Mouse (Mus musculus) stomach, embryonic 15.5 days (tissue): ENCODE measurements at regions not wholly inside any gene's neighbourhood (a gene's known extent, or its start where the extent isn't known, plus 50 kb on each side); places are given as distances from the start of the nearest gene placed in this dataset.

Source experiments
- ATAC-seq: fragments of 200-750 bp; cut with Nextera tagmentation; 2 replicates; pipeline ENCODE4 v1.8.0; 2017; ENCODE audit warnings: low read depth, moderate number of reproducible peaks, moderate TSS enrichment; ENCODE audit not compliant: insufficient read depth, low FRiP score
- H3K27ac ChIP-seq: fragments of 300-500 bp; sonication (generic); 2 replicates; pipeline ENCODE4 v1.5.1; 2015; ENCODE audit warnings: mild to moderate bottlenecking, inconsistent platforms
- H3K27me3 ChIP-seq: fragments of 300-500 bp; sonication (generic); replicated peaks from 2 replicates; pipeline ENCODE4 v1.6.1; 2015; ENCODE audit warnings: inconsistent platforms
- H3K36me3 ChIP-seq: fragments of 300-500 bp; sonication (generic); 2 replicates; pipeline ENCODE4 v1.6.1; 2015; ENCODE audit warnings: inconsistent platforms
- H3K4me1 ChIP-seq: fragments of 300-500 bp; sonication (generic); 2 replicates; pipeline ENCODE4 v1.6.1; 2015; ENCODE audit warnings: inconsistent platforms
- H3K4me2 ChIP-seq: fragments of 300-500 bp; sonication (generic); 2 replicates; pipeline ENCODE4 v1.6.1; 2015; ENCODE audit warnings: mild to moderate bottlenecking, inconsistent platforms
- H3K4me3 ChIP-seq: fragments of 300-500 bp; sonication (generic); replicated peaks from 2 replicates; pipeline ENCODE4 v1.5.1; 2015; ENCODE audit warnings: inconsistent platforms
- H3K9ac ChIP-seq: fragments of 300-500 bp; sonication (generic); 2 replicates; pipeline ENCODE4 v1.6.1; 2015; ENCODE audit warnings: inconsistent platforms
- H3K9me3 ChIP-seq: fragments of 300-500 bp; sonication (generic); 2 replicates; pipeline ENCODE4 v1.6.1; 2016; ENCODE audit warnings: inconsistent platforms
- WGBS: fragments of 180-500 bp; shearing (Covaris S2); methylation state at CpG from one replicate; pipeline ENCODE4 v1.1.7; 2015; 5-methylcytosine and 5-hydroxymethylcytosine counted together

GRCm38 (mm10) chr10:99377548-99377947 is 114.5 kb downstream of the Dusp6 start:
- 72% methylated on average over 4 of the region's 4 CpGs for WGBS
- no peak for ATAC-seq
- H3K4me2 ChIP-seq: no peak overlapping the region

DNA sequence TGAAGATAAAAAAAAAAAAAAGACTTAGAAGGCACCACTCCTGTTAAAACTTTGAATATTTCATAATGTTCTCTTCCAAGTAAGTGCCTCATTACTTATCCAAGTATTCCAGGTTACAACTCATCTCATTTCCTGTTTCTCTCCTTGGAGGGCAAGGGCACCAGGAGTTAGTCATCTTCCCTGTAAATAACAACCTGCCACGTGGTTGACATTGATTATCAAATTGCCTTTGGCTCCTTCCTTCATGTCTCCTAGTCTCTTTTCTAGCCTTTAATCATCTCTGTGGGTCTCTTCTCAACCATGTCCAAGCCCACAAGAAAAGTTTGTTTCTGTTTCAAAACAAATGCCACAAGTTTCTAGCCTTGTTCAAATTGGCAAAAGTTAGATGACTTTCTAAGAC is 116.1 kb downstream of the Dusp6 start:
- no peaks in the 10 kb centered on the region for H3K36me3 ChIP-seq
- no peak overlapping the region for H3K4me3 ChIP-seq
- no peak overlapping the region for H3K27ac ChIP-seq
- H3K9me3 ChIP-seq: no peaks in the 10 kb centered on the region
- no peaks in the 10 kb centered on the region for H3K4me1 ChIP-seq
- no peaks in the 10 kb centered on the region for H3K27me3 ChIP-seq
- H3K4me2 ChIP-seq: no peak overlapping the region
- no peak overlapping the region for H3K9ac ChIP-seq
- ATAC-seq: no peak
- WGBS: 31% methylated on average over 1 of the region's 1 CpGs

More at GRCm38 (mm10) chr10:99377548-99377947, 114.5 kb downstream of the Dusp6 start:
- Histone ChIP-seq H3K4me3 (no peak overlapping the region), H3K9ac (no peak overlapping the region), H3K27me3 (no peaks in the 10 kb centered on the region), H3K9me3 (no peaks in the 10 kb centered on the region), H3K4me1 (no peaks in the 10 kb centered on the region), H3K36me3 (no peaks in the 10 kb centered on the region), H3K27ac (no peak overlapping the region)

GRCm38 (mm10) chr10:99380170-99380569 is 117.1 kb downstream of the Dusp6 start:
- no peak for ATAC-seq
- Histone ChIP-seq H3K27me3 (no peaks in the 10 kb centered on the region), H3K4me3 (no peak overlapping the region), H3K36me3 (no peaks in the 10 kb centered on the region), H3K9me3 (no peaks in the 10 kb centered on the region), H3K4me1 (no peaks in the 10 kb centered on the region), H3K4me2 (no peak overlapping the region), H3K9ac (no peak overlapping the region), H3K27ac (no peak overlapping the region)
- WGBS: 83% methylated on average over 4 of the region's 4 CpGs

- H3K4me2 ChIP-seq: no peak overlapping the region
- no peaks in the 10 kb centered on the region for H3K4me1 ChIP-seq
- ATAC-seq: no peak
- H3K27me3 ChIP-seq: no peaks in the 10 kb centered on the region
- H3K4me3 ChIP-seq: no peak overlapping the region
- no peak overlapping the region for H3K9ac ChIP-seq
- H3K27ac ChIP-seq: no peak overlapping the region
- no peaks in the 10 kb centered on the region for H3K9me3 ChIP-seq
- no peaks in the 10 kb centered on the region for H3K36me3 ChIP-seq
- WGBS: 55% methylated on average over 4 of the region's 4 CpGs
Observed at GRCm38 (mm10) chr10:99383028-99383427, 120.0 kb downstream of the Dusp6 start.

DNA sequence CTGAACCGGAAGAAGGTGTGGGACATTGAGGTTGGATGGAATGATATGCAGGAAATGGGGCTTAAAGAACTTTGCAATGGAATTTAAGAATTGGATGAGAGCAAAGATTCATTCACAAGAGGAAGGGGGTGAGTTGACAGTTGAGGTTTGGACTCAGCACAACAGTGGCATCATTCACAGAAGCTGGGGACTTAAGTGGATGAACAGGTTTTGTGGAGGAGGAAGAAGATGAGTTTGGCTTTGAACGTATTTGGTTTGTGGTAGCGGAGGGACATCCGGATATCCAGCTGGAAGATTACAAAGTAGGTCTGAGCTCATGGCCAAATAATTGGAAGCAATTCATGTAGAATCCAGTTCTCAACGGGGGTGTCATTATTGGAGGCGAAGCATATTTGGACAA is 121.3 kb downstream of the Dusp6 start:
- no peaks in the 10 kb centered on the region for H3K27me3 ChIP-seq
- H3K9ac ChIP-seq: no peak overlapping the region
- H3K4me2 ChIP-seq: no peak overlapping the region
- ATAC-seq: no peak
- no peak overlapping the region for H3K27ac ChIP-seq
- 85% methylated on average over 6 of the region's 6 CpGs for WGBS
- H3K9me3 ChIP-seq: no peaks in the 10 kb centered on the region
- no peak overlapping the region for H3K4me3 ChIP-seq
- no peaks in the 10 kb centered on the region for H3K36me3 ChIP-seq
- H3K4me1 ChIP-seq: no peaks in the 10 kb centered on the region

- H3K4me1 ChIP-seq: no peaks in the 10 kb centered on the region
- no peaks in the 10 kb centered on the region for H3K9me3 ChIP-seq
- WGBS: 74% methylated on average over 4 of the region's 4 CpGs
- no peak for ATAC-seq
- no peak overlapping the region for H3K9ac ChIP-seq
- H3K36me3 ChIP-seq: no peaks in the 10 kb centered on the region
- no peak overlapping the region for H3K4me3 ChIP-seq
- H3K27me3 ChIP-seq: no peaks in the 10 kb centered on the region
- no peak overlapping the region for H3K27ac ChIP-seq
- no peak overlapping the region for H3K4me2 ChIP-seq
Observed at GRCm38 (mm10) chr10:99384851-99385250, 121.8 kb downstream of the Dusp6 start.

- no peak for ATAC-seq
- H3K4me1 ChIP-seq: no peaks in the 10 kb centered on the region
- H3K9me3 ChIP-seq: no peaks in the 10 kb centered on the region
- H3K27ac ChIP-seq: no peak overlapping the region
- no peak overlapping the region for H3K4me2 ChIP-seq
- H3K9ac ChIP-seq: no peak overlapping the region
- no peak overlapping the region for H3K4me3 ChIP-seq
- H3K36me3 ChIP-seq: no peaks in the 10 kb centered on the region
- WGBS: 82% methylated on average over 6 of the region's 6 CpGs
- H3K27me3 ChIP-seq: no peaks in the 10 kb centered on the region
Observed at GRCm38 (mm10) chr10:99385854-99386253, 122.8 kb downstream of the Dusp6 start.

DNA sequence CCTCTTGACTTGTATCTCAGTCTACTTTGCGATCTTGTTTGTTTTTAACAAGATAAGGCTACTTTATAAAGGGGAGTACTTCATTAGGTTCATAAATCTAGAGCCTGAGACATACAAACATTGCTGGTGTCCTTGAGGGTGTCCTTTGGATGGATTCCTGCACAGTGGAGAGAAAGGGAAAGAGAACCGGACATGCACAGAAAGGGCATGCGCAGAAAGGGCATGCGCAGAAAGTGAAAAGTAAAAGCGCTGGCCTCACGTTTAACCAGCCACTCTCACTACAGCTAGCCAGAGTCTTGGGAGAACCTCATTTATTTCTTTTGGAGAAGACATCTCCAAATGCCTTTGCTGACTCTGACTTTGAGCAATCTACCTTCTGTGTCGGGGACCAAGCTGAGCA is 125.5 kb downstream of the Dusp6 start:
- H3K9ac ChIP-seq: no peak overlapping the region
- H3K4me1 ChIP-seq: no peaks in the 10 kb centered on the region
- no peaks in the 10 kb centered on the region for H3K9me3 ChIP-seq
- ATAC-seq: no peak
- no peaks in the 10 kb centered on the region for H3K36me3 ChIP-seq
- H3K27me3 ChIP-seq: no peaks in the 10 kb centered on the region
- H3K4me3 ChIP-seq: no peak overlapping the region
- H3K27ac ChIP-seq: no peak overlapping the region
- WGBS: 81% methylated on average over 7 of the region's 7 CpGs
- H3K4me2 ChIP-seq: no peak overlapping the region

DNA sequence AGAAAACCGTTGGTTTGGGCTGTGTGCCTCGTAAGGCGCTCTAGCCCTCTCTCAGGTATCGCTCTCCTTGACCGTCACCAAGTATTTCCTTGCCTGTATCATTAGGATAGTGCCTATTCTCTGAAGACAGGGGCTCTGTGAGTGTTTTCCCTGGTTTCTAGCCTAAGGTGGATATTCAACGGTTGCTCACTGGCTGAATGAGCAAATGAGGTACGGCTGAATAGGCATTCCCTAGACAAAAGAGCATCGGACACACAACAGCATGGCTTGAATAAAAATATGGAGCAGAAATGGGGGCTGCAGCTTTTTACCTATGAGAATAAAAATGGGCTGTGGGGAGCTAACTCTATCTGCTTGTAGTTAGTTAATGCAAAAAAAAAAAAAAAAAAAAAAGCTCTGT is 126.0 kb downstream of the Dusp6 start:
- 92% methylated on average over 8 of the region's 8 CpGs for WGBS
- Histone ChIP-seq H3K27ac (no peak overlapping the region), H3K4me1 (no peaks in the 10 kb centered on the region), H3K27me3 (no peaks in the 10 kb centered on the region), H3K4me3 (no peak overlapping the region), H3K9ac (no peak overlapping the region), H3K36me3 (no peaks in the 10 kb centered on the region), H3K4me2 (no peak overlapping the region), H3K9me3 (no peaks in the 10 kb centered on the region)
- ATAC-seq: no peak

DNA sequence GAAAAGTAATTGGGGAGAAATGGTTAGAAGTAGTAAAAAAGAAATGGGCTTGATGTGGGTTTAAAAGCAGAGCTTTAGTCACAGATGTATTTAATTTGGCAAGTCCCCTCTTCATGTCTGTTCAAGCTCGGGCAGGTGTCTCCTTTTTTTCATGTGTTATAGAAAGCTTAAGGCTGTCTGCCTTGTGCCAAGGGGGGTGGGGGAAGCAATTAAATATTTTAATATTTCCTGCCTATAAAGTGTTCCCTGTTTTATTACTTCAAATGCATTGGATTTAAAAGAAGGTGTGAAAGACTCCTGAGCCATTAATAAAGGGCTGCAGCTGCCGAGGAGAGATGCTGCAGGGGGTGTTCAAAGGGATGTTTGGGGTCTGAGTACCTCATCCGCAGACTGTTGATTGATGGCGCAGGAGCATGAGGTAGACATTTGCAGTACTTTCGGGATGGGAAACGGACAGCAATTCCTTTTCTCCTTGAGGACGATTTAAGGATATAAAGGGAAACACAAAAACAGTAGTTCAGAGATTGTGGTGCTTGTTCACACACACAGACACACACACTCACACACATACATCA is 127.7 kb downstream of the Dusp6 start:
- Histone ChIP-seq H3K4me3 (no peak overlapping the region), H3K9me3 (no peaks in the 10 kb centered on the region), H3K27me3 (no peaks in the 10 kb centered on the region), H3K4me1 (no peaks in the 10 kb centered on the region), H3K4me2 (no peak overlapping the region), H3K36me3 (no peaks in the 10 kb centered on the region), H3K9ac (no peak overlapping the region), H3K27ac (no peak overlapping the region)
- WGBS: 52% methylated on average over 7 of the region's 7 CpGs
- no peak for ATAC-seq

GRCm38 (mm10) chr10:99391725-99392124 is 128.7 kb downstream of the Dusp6 start:
- Histone ChIP-seq H3K9me3 (no peaks in the 10 kb centered on the region), H3K4me1 (no peaks in the 10 kb centered on the region), H3K36me3 (no peaks in the 10 kb centered on the region), H3K27ac (no peak overlapping the region), H3K9ac (no peak overlapping the region), H3K27me3 (no peaks in the 10 kb centered on the region), H3K4me3 (no peak overlapping the region), H3K4me2 (no peak overlapping the region)
- ATAC-seq: no peak
- 65% methylated on average over 6 of the region's 6 CpGs for WGBS

GRCm38 (mm10) chr10:99392979-99393378 is 129.9 kb downstream of the Dusp6 start:
- WGBS: 69% methylated on average over 5 of the region's 5 CpGs
- Histone ChIP-seq H3K36me3 (no peaks in the 10 kb centered on the region), H3K9ac (no peak overlapping the region), H3K27me3 (no peaks in the 10 kb centered on the region), H3K9me3 (no peaks in the 10 kb centered on the region), H3K4me2 (no peak overlapping the region), H3K27ac (no peak overlapping the region), H3K4me1 (no peaks in the 10 kb centered on the region), H3K4me3 (no peak overlapping the region)
- no peak for ATAC-seq

GRCm38 (mm10) chr10:99393523-99393922 is 130.5 kb downstream of the Dusp6 start:
- WGBS: 53% methylated on average over 8 of the region's 8 CpGs

More at GRCm38 (mm10) chr10:99393523-99393922, 130.5 kb downstream of the Dusp6 start:
- Histone ChIP-seq H3K27me3 (no peaks in the 10 kb centered on the region), H3K9ac (no peak overlapping the region), H3K4me2 (no peak overlapping the region), H3K27ac (no peak overlapping the region), H3K4me3 (no peak overlapping the region), H3K9me3 (no peaks in the 10 kb centered on the region), H3K36me3 (no peaks in the 10 kb centered on the region), H3K4me1 (no peaks in the 10 kb centered on the region)
- no peak for ATAC-seq
